Mouse (Mus musculus): ENCODE data around the gene Olfr784.
"Not testable (repeated sequence)": the region's sequence is repeated elsewhere in the genome, so short reads cannot be mapped to it uniquely, and the experiment has no call there.

Gene Olfr784

GRCm38 (mm10) chr10:129383783-129384182, at the start of gene Olfr784:
TSS of gene Olfr784 (plus strand) at chr10:129384083.
- DNase-seq (ENCODE audit: low spot score): no peak

- no peak for DNase-seq (ENCODE audit: low spot score)
Measured at GRCm38 (mm10) chr10:129348550-129348949, 35.3 kb upstream of the Olfr784 start, which contains the start of gene Olfr782. TSS of gene Olfr782 (plus strand) at chr10:129348850.

GRCm38 (mm10) chr10:129352475-129352874, 31.4 kb upstream of the Olfr784 start:
- DNase-seq (ENCODE audit: low spot score): not testable (repeated sequence)

GRCm38 (mm10) chr10:129356496-129356895, 27.4 kb upstream of the Olfr784 start:
- not testable (repeated sequence) for DNase-seq (ENCODE audit: low spot score)

- DNase-seq (ENCODE audit: low spot score): no peak
Measured at GRCm38 (mm10) chr10:129357307-129357706, 26.6 kb upstream of the Olfr784 start.

- not testable (repeated sequence) for DNase-seq (ENCODE audit: low spot score)
Measured at GRCm38 (mm10) chr10:129374051-129374450, 9.8 kb upstream of the Olfr784 start.

GRCm38 (mm10) chr10:129400892-129401291, 17.0 kb downstream of the Olfr784 start:
- DNase-seq (ENCODE audit: low spot score): no peak

GRCm38 (mm10) chr10:129405126-129405525, 21.2 kb downstream of the Olfr784 start, which contains the start of gene Olfr785:
TSS of gene Olfr785 (plus strand) at chr10:129405426.
- DNase-seq (ENCODE audit: low spot score): no peak

- no peak for DNase-seq (ENCODE audit: low spot score)
Measured at GRCm38 (mm10) chr10:129427006-129427405, 43.1 kb downstream of the Olfr784 start, which contains the start of gene Olfr786. TSS of gene Olfr786 (plus strand) at chr10:129427306.

All from ovary, adult 18-20 months (tissue).